Mouse (Mus musculus) heart, embryonic 16.5 days (tissue): ENCODE measurements around the gene Fam8a1. TPM values are rescaled to one million over a fixed set of nuclear protein-coding genes. Genes with fewer than 3 reads are reported as not detected.

Experiments
- ATAC-seq: fragments of 200-750 bp; cut with Nextera tagmentation; replicated peaks from 2 replicates; pipeline ENCODE4 v1.8.0; 2017; ENCODE audit warnings: moderate number of reproducible peaks; ENCODE audit not compliant: insufficient read depth, low FRiP score; ENCODE audit errors: extremely low read depth
- H3K27ac ChIP-seq: fragments of 300-500 bp; sonication (generic); 2 replicates; pipeline ENCODE4 v1.5.1; 2014; ENCODE audit warnings: mild to moderate bottlenecking, low read length, control low read depth, moderate library complexity
- H3K27me3 ChIP-seq: fragments of 300-500 bp; sonication (generic); 2 replicates; pipeline ENCODE4 v1.6.1; 2014; ENCODE audit warnings: low read length, mixed read lengths; ENCODE audit not compliant: control insufficient read depth, insufficient read depth
- H3K36me3 ChIP-seq: fragments of 300-500 bp; sonication (generic); 2 replicates; pipeline ENCODE4 v1.6.1; 2014; ENCODE audit not compliant: control insufficient read depth, insufficient read depth
- H3K4me1 ChIP-seq: fragments of 300-500 bp; sonication (generic); 2 replicates; pipeline ENCODE4 v1.6.1; 2014; ENCODE audit warnings: low read length, mixed read lengths; ENCODE audit not compliant: control insufficient read depth, insufficient read depth
- H3K4me2 ChIP-seq: fragments of 300-500 bp; sonication (generic); 2 replicates; pipeline ENCODE4 v1.6.1; 2014; ENCODE audit warnings: low read depth, mild to moderate bottlenecking, control low read depth, low read length
- H3K4me3 ChIP-seq: fragments of 300-500 bp; sonication (generic); 2 replicates; pipeline ENCODE4 v1.5.1; 2014; ENCODE audit warnings: mild to moderate bottlenecking, control low read depth, low read length
- H3K9ac ChIP-seq: fragments of 300-500 bp; sonication (generic); 2 replicates; pipeline ENCODE4 v1.6.1; 2014; ENCODE audit warnings: low read length, control low read depth
- H3K9me3 ChIP-seq: fragments of 300-500 bp; sonication (generic); replicated peaks from 2 replicates; pipeline ENCODE4 v1.6.1; 2016; ENCODE audit warnings: low read length; ENCODE audit not compliant: control insufficient read depth
- WGBS: fragments of 180-500 bp; shearing (Covaris S2); extraction: QIAGEN DNeasy Blood & Tissue Kit; methylation state at CpG from one replicate; pipeline ENCODE4 v1.1.7; 2014; 5-methylcytosine and 5-hydroxymethylcytosine counted together
- polyA plus RNA-seq: library from polyadenylated mRNA; unstranded; fragments of >200 nt; fragmentation: Nextera tagmentation; extraction: Ambion mirVana; gene quantifications from 2 replicates; pipeline ENCODE4 v1.2.1, GENCODE M21; 2015

Fam8a1 gene
- polyA plus RNA-seq, 1 experiment from 2014 or later, result 8.2 TPM

- no peaks in the 10 kb centered on the region for H3K27me3 ChIP-seq
- 76% methylated on average over 1 of the region's 1 CpGs for WGBS
- H3K4me3 ChIP-seq, result no peak overlapping the region
- no peaks in the 10 kb centered on the region for H3K9me3 ChIP-seq
- no peak for ATAC-seq
- H3K9ac ChIP-seq, result no peak overlapping the region
- H3K4me1 ChIP-seq, result no peaks in the 10 kb centered on the region
- no peak overlapping the region for H3K4me2 ChIP-seq
- H3K27ac ChIP-seq, result no peak overlapping the region
- peaks cover 19% of the 10 kb centered on the region for H3K36me3 ChIP-seq
Measured at GRCm38 (mm10) chr13:46695296-46695908, 26.1 kb downstream of the Fam8a1 start.

DNA sequence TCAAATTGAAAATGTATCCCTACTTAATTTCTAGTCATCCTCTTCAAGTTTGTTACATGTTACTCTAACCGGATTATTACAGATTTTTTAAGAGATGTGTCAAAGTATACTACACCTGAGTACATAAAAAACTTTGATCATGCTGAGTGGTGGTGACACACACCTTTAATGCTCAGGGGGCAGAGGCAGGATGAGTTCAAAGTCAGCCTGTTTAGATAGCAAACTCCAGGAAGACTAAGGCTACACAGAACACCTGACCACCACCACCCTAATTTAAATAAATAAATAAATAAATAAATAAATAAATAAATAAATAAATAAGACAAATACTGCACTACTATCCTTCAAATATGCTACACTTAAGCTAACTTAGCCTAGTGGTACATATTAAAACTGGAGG, 26.6 kb downstream of the Fam8a1 start:
- Histone ChIP-seq H3K36me3 (peaks cover 19% of the 10 kb centered on the region), H3K9ac (no peak overlapping the region), H3K27me3 (no peaks in the 10 kb centered on the region), H3K27ac (no peak overlapping the region), H3K9me3 (no peaks in the 10 kb centered on the region), H3K4me3 (no peak overlapping the region), H3K4me1 (no peaks in the 10 kb centered on the region), H3K4me2 (no peak overlapping the region)
- ATAC-seq, result no peak
- 88% methylated on average over 1 of the region's 1 CpGs for WGBS

GRCm38 (mm10) chr13:46696788-46697187, 27.5 kb downstream of the Fam8a1 start:
- H3K9ac ChIP-seq, result no peak overlapping the region
- no peak overlapping the region for H3K27ac ChIP-seq
- H3K4me3 ChIP-seq, result no peak overlapping the region
- H3K27me3 ChIP-seq, result no peaks in the 10 kb centered on the region
- H3K4me2 ChIP-seq, result no peak overlapping the region
- peaks cover 19% of the 10 kb centered on the region for H3K36me3 ChIP-seq
- ATAC-seq, result no peak
- no peaks in the 10 kb centered on the region for H3K9me3 ChIP-seq
- H3K4me1 ChIP-seq, result no peaks in the 10 kb centered on the region
- 74% methylated on average over 2 of the region's 2 CpGs for WGBS

GRCm38 (mm10) chr13:46699372-46699771, 30.1 kb downstream of the Fam8a1 start:
- no peak overlapping the region for H3K27ac ChIP-seq
- 88% methylated on average over 1 of the region's 1 CpGs for WGBS
- no peaks in the 10 kb centered on the region for H3K4me1 ChIP-seq
- no peaks in the 10 kb centered on the region for H3K27me3 ChIP-seq
- peaks cover 20% of the 10 kb centered on the region for H3K36me3 ChIP-seq
- H3K9me3 ChIP-seq, result no peaks in the 10 kb centered on the region
- ATAC-seq, result no peak
- no peak overlapping the region for H3K9ac ChIP-seq
- no peak overlapping the region for H3K4me3 ChIP-seq
- no peak overlapping the region for H3K4me2 ChIP-seq

DNA sequence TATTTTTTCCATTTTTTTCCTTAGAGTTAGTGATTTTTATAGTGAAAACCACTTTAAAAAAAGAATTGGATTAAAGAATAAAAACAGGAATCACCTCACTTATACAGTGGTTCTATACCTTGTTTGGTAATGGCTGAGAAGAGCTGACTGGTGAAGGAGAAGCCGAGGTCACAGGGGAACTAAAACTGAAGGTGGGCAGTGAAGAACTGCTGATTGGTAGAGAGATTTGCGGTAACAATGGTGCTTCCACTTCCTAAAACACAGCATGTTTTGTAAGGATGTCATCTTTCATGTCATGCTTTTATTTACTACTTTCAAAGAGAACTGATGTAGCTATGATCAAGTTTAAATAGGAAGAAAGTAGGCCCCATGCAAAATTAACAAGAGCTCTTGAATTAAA, 32.2 kb downstream of the Fam8a1 start:
- ATAC-seq, result no peak
- Histone ChIP-seq H3K4me3 (no peak overlapping the region), H3K9ac (no peak overlapping the region), H3K4me2 (no peak overlapping the region), H3K9me3 (no peaks in the 10 kb centered on the region), H3K36me3 (peaks cover 19% of the 10 kb centered on the region), H3K4me1 (no peaks in the 10 kb centered on the region), H3K27me3 (no peaks in the 10 kb centered on the region), H3K27ac (no peak overlapping the region)
- 75% methylated on average over 2 of the region's 2 CpGs for WGBS

GRCm38 (mm10) chr13:46703138-46703537, 33.8 kb downstream of the Fam8a1 start:
- H3K27ac ChIP-seq, result no peak overlapping the region
- H3K4me2 ChIP-seq, result no peak overlapping the region
- H3K4me3 ChIP-seq, result no peak overlapping the region
- WGBS, result 83% methylated on average over 5 of the region's 5 CpGs
- H3K9ac ChIP-seq, result no peak overlapping the region
- no peak for ATAC-seq
- no peaks in the 10 kb centered on the region for H3K27me3 ChIP-seq
- H3K36me3 ChIP-seq, result peaks cover 17% of the 10 kb centered on the region
- no peaks in the 10 kb centered on the region for H3K9me3 ChIP-seq
- no peaks in the 10 kb centered on the region for H3K4me1 ChIP-seq

DNA sequence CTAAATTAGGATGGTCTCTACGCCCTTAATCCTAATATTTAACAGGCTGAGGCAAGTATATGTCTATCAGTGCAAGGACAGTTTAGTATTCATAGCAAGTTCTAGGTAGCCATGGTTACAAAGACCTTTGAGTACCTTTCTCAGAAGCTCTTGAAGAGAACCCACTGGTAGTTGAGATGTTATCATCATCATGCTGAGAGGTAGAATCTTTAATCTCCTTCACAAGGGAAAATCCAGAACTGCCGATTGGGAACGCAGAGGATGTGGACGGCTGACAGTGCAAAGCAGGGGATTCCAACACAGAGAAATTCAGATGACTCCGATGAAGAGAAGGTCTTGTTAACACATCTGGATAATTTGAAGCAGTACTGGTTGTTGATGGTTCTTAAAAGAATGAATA, 44.2 kb downstream of the Fam8a1 start:
- Histone ChIP-seq H3K4me1 (no peaks in the 10 kb centered on the region), H3K36me3 (peaks cover 26% of the 10 kb centered on the region), H3K9ac (no peak overlapping the region), H3K4me3 (no peak overlapping the region), H3K9me3 (no peaks in the 10 kb centered on the region), H3K27me3 (no peaks in the 10 kb centered on the region), H3K27ac (no peak overlapping the region), H3K4me2 (no peak overlapping the region)
- ATAC-seq, result no peak
- WGBS, result 89% methylated on average over 5 of the region's 5 CpGs

GRCm38 (mm10) chr13:46715976-46716639, 46.8 kb downstream of the Fam8a1 start:
- no peaks in the 10 kb centered on the region for H3K27me3 ChIP-seq
- no peak overlapping the region for H3K9ac ChIP-seq
- H3K36me3 ChIP-seq, result peaks cover 16% of the 10 kb centered on the region
- 61% methylated on average over 3 of the region's 3 CpGs for WGBS
- H3K9me3 ChIP-seq, result no peaks in the 10 kb centered on the region
- H3K4me3 ChIP-seq, result no peak overlapping the region
- ATAC-seq, result no peak
- H3K4me2 ChIP-seq, result no peak overlapping the region
- no peak overlapping the region for H3K27ac ChIP-seq
- peaks cover 2% of the 10 kb centered on the region; the same call in 1 of the 2 replicates for H3K4me1 ChIP-seq

- H3K9ac ChIP-seq, result no peak overlapping the region
- H3K4me1 ChIP-seq, result peaks cover 4% of the 10 kb centered on the region; the same call in 1 of the 2 replicates
- WGBS, result 79% methylated on average over 5 of the region's 5 CpGs
- ATAC-seq, result no peak
- no peak overlapping the region for H3K4me3 ChIP-seq
- H3K27me3 ChIP-seq, result no peaks in the 10 kb centered on the region
- no peaks in the 10 kb centered on the region for H3K9me3 ChIP-seq
- H3K4me2 ChIP-seq, result no peak overlapping the region
- peaks cover 2% of the 10 kb centered on the region; the same call in 1 of the 2 replicates for H3K36me3 ChIP-seq
- no peak overlapping the region for H3K27ac ChIP-seq
Measured at GRCm38 (mm10) chr13:46718893-46719400, 49.6 kb downstream of the Fam8a1 start.
